Mouse (Mus musculus) large intestine, adult 2 months (tissue): ENCODE data around the gene Col11a1. TPM values are rescaled to one million over a fixed set of nuclear protein-coding genes. Genes with fewer than 3 reads are reported as not detected.

ENCODE experiments used
- DNase-seq: peaks from one replicate; pipeline ENCODE4 v3.0.0-alpha.2; 2012; ENCODE audit warnings: low read depth, low spot score
- WGBS: fragments of 180-500 bp; shearing (Covaris S2); methylation state at CpG from one replicate; pipeline ENCODE4 v1.1.7; 2018; 5-methylcytosine and 5-hydroxymethylcytosine counted together
- polyA plus RNA-seq: library from polyadenylated mRNA; depleted of rRNA; stranded (reverse); fragments of >200 nt; gene quantifications from 2 replicates; pipeline ENCODE4 v1.2.3, GENCODE M21; 2012; rRNA removed

The Col11a1 gene
- polyA plus RNA-seq = 0.05 and 0.07 TPM in 2 replicates

DNA sequence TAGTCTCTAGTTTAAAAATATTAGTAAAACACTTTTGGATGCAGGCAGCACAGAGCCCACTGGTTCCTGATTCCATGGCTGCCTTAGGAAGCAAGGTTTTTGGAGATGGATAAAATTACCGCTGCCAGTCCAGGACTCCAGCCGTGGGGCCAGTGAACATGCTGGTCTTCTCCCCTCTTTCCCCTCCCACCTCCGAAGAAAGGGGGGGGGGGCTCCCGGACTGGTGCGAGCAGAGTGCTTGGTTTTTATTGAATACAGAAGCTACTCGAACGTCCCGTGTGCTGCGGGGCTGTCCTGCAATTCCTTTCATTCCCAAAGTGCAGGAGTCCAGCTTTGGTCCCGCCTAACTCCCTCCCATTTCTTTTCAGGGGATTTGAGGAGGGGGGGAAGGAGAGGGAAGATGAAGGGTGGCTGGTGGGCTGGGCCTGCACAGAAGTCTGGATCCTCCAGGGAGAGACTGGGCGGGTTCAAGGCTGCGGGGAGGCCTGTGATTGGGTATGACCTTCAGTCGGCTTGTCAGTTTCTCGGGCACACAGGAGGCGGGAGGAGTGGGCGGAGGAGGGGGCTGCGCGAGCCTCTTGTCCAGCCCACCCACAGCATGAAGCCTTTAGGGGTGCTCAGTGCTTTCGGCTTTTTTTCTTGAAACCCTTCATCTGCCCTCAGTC is at the start of gene Col11a1:
Gene Col11a1, plus strand, starts transcription at position 570 of the 665 bp plus-strand sequence.
- DNase-seq = no peak
- WGBS = 2% methylated on average over 19 of the region's 19 CpGs

DNA sequence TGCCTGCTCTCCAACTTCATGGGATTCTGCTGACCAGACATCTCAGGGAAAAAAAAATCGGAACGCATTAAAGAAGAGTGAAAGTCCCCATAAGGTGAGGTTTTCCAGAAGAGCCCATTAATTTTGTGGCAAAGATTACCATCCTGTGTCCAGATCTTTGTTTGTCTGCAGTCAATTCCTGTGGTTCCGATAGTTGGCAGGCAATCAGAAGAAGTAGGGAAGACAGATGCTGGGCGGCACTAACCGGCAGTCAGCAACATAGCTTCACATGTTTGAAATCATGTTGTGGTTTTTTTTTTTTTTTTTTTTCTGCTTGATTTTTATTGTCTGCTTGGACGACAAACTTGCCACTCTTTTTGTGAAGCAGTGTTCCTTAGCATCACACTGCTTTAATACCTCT is 39.4 kb upstream of the Col11a1 start:
- no peak for DNase-seq
- WGBS = 75% methylated on average over 6 of the region's 6 CpGs

DNA sequence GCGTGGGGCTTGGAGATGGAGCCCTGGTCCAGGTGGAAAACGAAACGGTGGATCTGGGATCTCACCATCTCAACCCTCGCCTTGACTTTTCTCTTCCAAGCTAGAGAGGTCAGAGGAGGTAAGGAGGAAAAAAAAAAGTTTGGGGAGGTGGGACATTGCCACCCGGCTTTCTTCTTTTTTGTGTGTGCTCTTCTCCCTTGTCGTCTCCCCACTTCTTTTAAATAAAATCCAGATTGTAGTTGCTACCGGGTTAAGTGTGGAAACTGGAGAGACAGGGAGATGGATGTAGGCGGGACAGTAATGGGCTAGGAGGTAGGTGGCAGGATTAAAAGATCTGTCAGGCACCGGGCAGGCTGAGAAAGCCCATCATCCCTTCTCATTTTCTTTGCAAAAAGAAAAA is 546 bp downstream of the Col11a1 start:
- WGBS = 2% methylated on average over 9 of the region's 9 CpGs
- DNase-seq = no peak

DNA sequence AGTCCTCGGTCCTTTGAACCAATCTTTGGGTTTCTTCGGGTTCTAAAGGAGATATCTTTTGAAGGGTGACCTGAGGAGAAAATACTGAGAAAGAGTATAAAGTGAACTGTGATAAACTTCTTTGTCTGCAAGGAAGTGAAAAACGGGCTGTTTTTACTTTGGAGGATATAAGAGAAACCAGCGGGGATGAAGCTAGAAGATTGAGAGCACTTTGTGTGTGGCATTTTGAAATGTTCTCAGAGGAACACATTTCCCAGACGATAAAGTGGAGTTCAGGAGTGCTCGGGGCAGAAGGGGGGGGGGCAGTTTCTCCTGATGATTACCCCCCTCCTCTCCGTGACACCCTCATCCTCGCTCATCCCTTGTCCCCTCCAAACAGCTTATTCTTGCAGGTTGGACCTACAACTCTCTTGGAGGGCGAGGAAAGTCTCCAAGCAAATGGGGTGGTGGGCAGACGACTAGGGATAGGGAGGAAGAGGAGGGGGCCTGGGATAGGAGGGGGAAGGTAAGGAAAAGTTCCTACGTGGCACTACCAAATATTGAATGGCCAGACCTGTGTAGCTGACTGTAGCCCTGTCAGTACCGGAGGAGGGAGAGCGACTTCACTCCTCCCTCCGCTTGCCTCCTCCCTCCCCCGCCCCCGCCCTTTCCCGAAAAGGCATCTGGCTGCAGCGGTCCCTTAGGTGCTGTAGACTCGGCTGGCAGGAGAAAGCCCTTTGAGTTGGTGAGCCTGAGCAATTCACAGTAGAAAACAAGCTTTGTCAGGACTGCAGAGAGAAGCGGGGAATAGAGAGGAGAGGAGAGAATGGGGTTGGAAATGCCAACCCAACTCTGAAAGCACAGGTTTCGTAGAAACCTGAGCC is 1.2 kb downstream of the Col11a1 start:
- no peak for DNase-seq
- WGBS = 6% methylated on average over 21 of the region's 21 CpGs

DNA sequence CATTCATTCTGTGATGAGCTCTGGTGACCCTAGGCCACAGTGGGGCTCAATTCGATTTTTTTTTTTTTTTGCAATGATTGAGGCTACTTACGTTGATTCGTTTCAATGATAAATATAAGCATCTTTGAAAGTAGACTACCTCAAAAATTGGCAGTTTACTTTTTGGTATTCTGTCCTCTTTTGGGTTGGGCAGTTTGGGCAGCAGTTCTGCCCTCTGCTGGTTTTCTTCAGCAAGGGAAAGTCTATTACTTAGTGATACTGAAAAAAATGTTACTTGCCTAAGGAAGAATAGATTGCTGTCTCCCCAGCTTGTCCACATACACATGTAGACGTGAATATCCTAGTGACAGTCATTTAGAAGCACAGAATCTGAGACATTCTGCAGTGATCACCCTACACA is 2.0 kb downstream of the Col11a1 start:
- WGBS = 13% methylated on average over 4 of the region's 4 CpGs
- no peak for DNase-seq

DNA sequence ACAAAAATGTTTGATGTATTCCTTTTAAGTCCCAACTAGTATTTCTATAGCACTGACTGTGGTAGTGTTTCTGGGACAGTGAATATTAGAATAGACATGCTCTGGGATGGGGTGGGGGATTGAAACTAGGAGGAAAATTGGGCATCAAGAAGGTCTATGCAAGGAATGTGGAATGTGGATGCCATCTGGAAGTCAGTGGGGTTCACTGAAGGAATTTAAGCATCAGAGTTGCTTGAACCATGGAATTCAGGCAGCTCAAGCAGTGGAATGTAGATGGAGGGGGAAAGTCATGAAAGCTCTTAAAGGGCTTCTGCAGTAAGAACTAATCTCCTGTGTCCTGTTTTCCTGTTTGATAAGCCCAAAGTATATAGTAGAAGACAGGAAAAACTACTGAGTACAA is 22.1 kb downstream of the Col11a1 start:
- no peak for DNase-seq

DNA sequence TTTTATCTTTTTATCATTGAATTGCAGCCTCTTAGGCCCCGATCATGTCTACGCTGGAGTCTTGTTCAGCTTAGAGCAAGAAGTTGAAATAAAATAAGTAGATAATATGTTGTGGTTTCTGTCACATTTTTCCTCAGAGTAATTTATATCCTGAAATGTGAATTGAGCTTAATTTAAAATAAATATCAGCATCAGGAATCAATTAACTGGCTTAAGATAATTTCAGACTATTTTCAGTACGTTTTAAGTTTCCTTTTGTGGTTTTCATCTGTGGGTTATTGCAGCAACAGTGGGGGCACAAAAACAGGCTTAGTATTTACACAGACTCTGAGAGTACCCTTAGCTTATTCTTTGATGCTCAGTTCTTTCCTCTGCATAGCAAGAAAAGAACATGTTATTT is 23.2 kb downstream of the Col11a1 start:
- no peak for DNase-seq
- WGBS = 73% methylated on average over 3 of the region's 3 CpGs

DNA sequence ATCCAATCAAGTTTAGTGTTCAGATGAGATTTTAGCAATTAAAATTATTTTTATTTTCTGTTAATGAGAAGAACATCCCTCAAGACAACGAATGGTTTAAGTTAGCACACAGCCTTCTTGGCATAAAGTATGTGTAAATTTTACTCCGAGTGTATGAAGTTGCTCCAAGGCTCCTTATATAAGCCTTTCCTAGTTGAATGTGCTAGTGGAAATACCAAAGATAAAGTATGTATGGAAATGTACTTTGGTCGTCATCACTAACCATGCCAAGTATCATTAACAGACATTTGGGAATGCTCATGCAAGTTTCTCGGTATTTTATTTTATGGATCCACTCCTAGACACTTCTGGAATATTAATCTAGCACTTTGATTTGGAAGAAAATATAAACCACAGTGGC is 34.8 kb downstream of the Col11a1 start:
- DNase-seq = no peak
- WGBS = 63% methylated on average over 4 of the region's 4 CpGs

DNA sequence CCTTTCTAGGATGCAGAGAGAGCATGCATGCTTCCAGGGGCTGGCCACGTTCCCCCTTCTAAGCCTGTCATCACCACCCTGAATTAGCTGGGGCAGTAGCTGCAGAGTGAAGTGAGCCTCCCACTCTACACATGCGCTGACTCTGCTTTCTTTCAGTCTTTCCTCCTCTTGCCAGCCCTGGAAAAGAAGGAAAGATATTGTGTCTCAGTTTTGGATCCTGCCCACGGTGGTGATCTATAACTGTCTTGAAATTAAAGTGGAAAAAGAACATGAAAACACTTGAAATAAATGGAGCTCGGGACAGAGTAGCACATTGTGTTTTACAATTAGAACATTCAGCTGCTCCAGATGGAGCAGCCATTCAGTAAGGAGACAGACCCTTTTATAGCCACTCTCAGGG is 35.2 kb downstream of the Col11a1 start:
- no peak for DNase-seq
- 42% methylated on average over 4 of the region's 4 CpGs for WGBS

DNA sequence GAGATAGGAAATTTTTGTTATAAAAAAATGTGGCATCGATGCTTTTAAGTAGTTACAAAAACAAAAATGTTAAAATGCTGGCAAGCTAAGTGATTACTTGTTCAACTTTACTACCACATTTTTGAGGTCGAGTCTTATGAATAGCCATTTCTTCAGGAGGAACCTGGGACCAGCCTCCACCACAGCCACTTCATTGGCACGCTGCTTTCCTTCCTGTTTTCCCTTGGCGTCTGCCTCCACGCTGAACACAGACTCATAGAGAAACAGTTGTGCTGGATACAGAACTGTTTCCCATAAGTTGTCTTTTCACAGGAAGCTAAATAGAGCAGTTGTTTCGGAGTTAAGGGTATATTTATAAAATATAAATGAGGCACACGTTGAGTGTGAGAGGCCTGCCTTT is 69.0 kb downstream of the Col11a1 start:
- WGBS = 67% methylated on average over 7 of the region's 7 CpGs
- DNase-seq = no peak

DNA sequence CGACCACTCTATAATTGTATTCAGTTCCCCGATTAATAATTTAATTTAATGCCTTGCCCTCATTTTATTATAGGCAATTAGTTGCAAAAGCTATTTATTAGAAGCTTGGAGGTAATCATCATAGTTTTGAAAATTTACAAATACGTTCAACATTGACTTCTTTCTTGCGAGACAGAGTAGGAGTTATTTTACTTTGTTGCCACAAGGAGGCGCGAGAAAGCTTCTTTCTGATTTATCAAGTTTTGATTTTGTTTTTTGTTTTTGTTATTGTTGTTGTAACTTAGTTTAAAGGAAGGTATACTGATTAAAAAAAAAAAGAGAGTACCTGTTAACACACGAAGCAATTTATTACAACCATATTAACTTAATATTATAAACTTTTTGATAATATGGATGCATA is 76.8 kb downstream of the Col11a1 start:
- WGBS = 27% methylated on average over 7 of the region's 7 CpGs

DNA sequence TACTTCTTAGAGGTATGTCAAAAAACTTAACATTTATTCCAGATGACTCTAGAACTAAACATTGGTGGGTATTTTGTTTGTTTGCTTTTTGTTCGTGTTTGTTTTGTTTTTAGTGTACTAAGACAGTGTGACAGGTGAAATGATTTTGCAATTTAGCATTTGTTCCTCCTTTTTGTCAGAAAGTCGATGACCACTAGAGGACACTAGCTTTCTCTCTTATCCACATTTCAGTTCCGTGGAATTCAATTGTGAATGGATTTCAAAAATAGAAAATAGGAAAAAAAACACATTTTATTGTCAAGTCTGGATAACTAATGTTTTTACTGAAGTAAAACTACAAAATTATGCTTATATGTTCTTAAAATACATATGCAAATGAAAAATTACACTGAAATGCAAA is 116.8 kb downstream of the Col11a1 start:
- DNase-seq = no peak
- 21% methylated on average over 3 of the region's 3 CpGs for WGBS

More for the DNA sequence above, 76.8 kb downstream of the Col11a1 start:
- no peak for DNase-seq

DNA sequence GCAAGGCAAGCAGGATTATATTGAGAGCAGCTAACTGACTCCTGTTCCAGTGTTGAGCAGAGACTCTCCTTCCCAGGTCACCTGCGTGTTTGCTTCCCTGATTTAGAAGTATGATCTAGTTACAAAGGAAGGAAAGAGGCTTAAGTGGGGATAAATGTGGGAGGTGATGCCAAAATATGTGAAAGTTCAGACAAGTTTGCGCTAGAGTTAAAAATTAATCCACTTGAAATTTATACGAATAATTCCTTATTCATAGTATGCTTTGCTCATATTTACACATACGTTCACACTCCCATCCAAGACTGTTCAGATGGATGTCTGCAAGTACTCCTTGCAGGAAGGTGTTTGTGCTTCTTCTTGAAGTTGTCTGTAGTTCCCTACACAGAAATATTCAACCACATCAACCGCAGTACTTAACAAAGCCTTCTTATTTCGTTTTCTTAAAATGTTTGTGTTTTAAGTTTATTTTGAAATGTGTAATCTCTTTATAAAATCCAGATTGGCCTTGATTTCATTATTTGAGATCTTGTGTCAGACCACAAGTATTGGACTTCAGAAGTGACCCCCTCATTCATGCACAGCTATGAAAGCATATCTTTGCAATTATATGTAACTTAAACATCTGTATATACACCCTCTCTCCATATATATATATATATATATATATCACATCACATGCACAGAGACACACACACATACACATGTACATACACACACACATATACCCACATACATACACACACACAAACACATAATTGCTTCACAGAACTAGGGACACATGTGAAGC is 167.8 kb downstream of the Col11a1 start:
- WGBS = 58% methylated on average over 6 of the region's 6 CpGs
- DNase-seq = no peak

DNA sequence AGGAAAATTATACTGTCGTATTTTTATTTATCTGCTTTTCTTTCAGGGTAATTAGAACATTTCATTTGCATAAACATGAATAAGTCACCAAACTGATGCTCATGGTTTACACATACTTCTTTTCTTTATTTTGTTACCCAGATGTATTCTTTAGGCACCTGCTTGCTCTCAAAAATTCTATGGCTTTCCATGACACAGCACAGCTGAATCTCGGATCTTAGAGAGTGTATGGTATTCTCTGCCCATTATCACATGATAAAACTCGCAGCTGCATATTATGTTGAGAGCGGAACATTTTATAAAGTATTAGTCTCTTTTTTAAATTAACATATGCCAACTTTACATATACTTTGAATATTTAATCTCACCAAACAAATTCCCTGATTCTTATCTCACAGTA is 181.9 kb downstream of the Col11a1 start:
- WGBS = 76% methylated on average over 4 of the region's 4 CpGs
- no peak for DNase-seq

DNA sequence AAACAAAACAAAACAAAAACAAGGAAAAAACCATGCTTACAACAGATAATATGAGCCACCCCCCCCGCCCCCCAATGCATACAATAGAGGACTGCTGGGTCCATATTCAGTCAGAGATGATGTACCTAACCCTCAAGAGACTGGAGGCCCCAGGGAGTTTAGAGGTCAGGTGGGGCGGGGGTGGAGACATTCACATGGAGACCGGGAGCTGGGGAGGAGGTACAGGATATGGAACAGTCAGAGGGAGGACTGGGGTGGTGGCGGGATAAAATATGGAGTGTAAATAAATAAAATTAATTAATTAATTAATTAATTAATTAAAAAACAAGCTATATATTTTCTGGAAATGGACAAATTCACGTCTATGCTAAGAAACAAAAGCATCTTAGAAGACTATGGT is 185.8 kb downstream of the Col11a1 start:
- no peak for DNase-seq
- WGBS = 73% methylated on average over 5 of the region's 5 CpGs

DNA sequence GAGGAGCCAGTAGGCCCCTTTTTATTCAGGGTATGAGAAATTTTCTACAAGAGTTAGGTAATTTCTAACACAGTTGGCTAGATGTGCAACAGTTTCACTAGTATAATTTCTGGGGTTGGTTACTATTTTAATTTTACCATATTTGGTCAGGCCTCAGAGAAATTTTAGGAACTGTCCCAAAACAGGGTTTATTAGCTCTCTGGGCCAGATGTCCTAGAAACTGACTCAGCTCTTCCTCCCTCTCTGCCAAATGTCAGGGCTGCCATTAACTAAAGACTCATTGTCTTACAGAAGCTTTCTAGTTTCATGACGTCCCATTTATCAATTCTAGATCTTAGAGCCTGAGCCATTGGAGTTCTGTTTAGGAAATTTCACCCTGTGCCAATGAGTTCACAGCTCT is 199.2 kb downstream of the Col11a1 start:
- WGBS = 54% methylated on average over 1 of the region's 1 CpGs
- no peak for DNase-seq
